Comparison of ENCODE assay signal across 7 mouse cellular contexts in genomic region chr15:89173906-89174214, GRCm38 (mm10). TPM values are rescaled to one million over a fixed set of nuclear protein-coding genes. Genes with fewer than 3 reads are reported as not detected.
A peak's percentile ranks its signal among the peaks of the same experiment; 100 is the strongest.
DNase-seq lines count a peak whose midpoint lies in the region; ATAC-seq and TF ChIP-seq lines count a peak whose summit lies in the region.

No protein-coding gene starts in this region.

- peak; percentile 83 for DNase-seq in MN1 (ENCODE audit: low spot score)
- DNase-seq in forebrain, embryonic 11.5 days (ENCODE audit: low spot score) = peak; percentile 78
- peak; percentile 69 for DNase-seq in heart, postnatal 4 days
- peak; percentile 77 for DNase-seq in limb, embryonic 11.5 days (ENCODE audit: low spot score)
- DNase-seq in mesoderm, embryonic 11.5 days (ENCODE audit: low read depth, low spot score) = peak; percentile 75
- peak; percentile 63 for DNase-seq in urinary bladder, postnatal 25 days (ENCODE audit: low spot score)

- WGBS in bone marrow, adult 2 months = 10% methylated on average over 15 of the region's 15 CpGs
- 1% methylated on average over 15 of the region's 15 CpGs for WGBS in forebrain, embryonic 11.5 days
- WGBS in limb, embryonic 11.5 days = 1% methylated on average over 15 of the region's 15 CpGs

- no peaks in the 10 kb centered on the region for H3K36me3 ChIP-seq in forebrain, embryonic 11.5 days (ENCODE audit: control insufficient read depth, insufficient read depth, low read length)
- H3K36me3 ChIP-seq in limb, embryonic 11.5 days (ENCODE audit: control insufficient read depth, insufficient read depth, low read length) = peaks cover 3% of the 10 kb centered on the region; the same call in 1 of the 2 replicates

- H3K27me3 ChIP-seq in forebrain, embryonic 11.5 days (ENCODE audit: control insufficient read depth, insufficient read depth, low read length) = no peaks in the 10 kb centered on the region
- H3K27me3 ChIP-seq in limb, embryonic 11.5 days (ENCODE audit: control insufficient read depth, insufficient read depth, low read length) = no peaks in the 10 kb centered on the region

- peak overlapping the region; percentile 99 for H3K4me2 ChIP-seq in forebrain, embryonic 11.5 days (ENCODE audit: low read depth, low read length, severe bottlenecking)
- peak overlapping the region; percentile 100 for H3K4me2 ChIP-seq in limb, embryonic 11.5 days (ENCODE audit: low read depth, severe bottlenecking)

- peaks cover 3% of the 10 kb centered on the region for H3K4me1 ChIP-seq in bone marrow, adult 2 months (ENCODE audit: control insufficient read depth, insufficient read depth, low read length)
- peaks cover 60% of the 10 kb centered on the region for H3K4me1 ChIP-seq in forebrain, embryonic 11.5 days (replicated peaks; ENCODE audit: control insufficient read depth, insufficient read depth, low read length)
- H3K4me1 ChIP-seq in limb, embryonic 11.5 days (ENCODE audit: control insufficient read depth, insufficient read depth, low read length) = peaks cover 68% of the 10 kb centered on the region

- H3K9ac ChIP-seq in forebrain, embryonic 11.5 days (ENCODE audit: low read length) = peak overlapping the region; percentile 59
- peak overlapping the region; percentile 67; the same call in 1 of the 2 replicates for H3K9ac ChIP-seq in limb, embryonic 11.5 days (ENCODE audit: low read length)

- no peak for TF ChIP-seq CTCF in bone marrow, adult 2 months (IDR thresholded peaks at IDR 0.05; ENCODE audit: control insufficient read depth, insufficient read depth, low read length)

- H3K9me3 ChIP-seq in forebrain, embryonic 11.5 days (ENCODE audit: control insufficient read depth, low read length) = no peaks in the 10 kb centered on the region
- H3K9me3 ChIP-seq in limb, embryonic 11.5 days (ENCODE audit: control insufficient read depth, low read length) = no peaks in the 10 kb centered on the region

- ATAC-seq in forebrain, embryonic 11.5 days (replicated peaks; ENCODE audit: low FRiP score) = peak; percentile 37; the same call in 1 of the 2 replicates
- 0 out of 2 replicates have a peak, but pooled peaks have one; percentile 49 for ATAC-seq in limb, embryonic 11.5 days (ENCODE audit: insufficient number of reproducible peaks, low FRiP score, low TSS enrichment, low read depth)

- peak overlapping the region; percentile 46 for H3K4me3 ChIP-seq in bone marrow, adult 2 months (replicated peaks; ENCODE audit: control insufficient read depth, low read depth, low read length)
- H3K4me3 ChIP-seq in forebrain, embryonic 11.5 days (ENCODE audit: low read depth, low read length) = peak overlapping the region; percentile 49
- peak overlapping the region; percentile 50 for H3K4me3 ChIP-seq in limb, embryonic 11.5 days (ENCODE audit: low read depth, low read length)

- H3K27ac ChIP-seq in bone marrow, adult 2 months (ENCODE audit: control insufficient read depth, insufficient read depth, low read depth, low read length, poor library complexity) = no peak overlapping the region
- no peak overlapping the region for H3K27ac ChIP-seq in forebrain, embryonic 11.5 days (ENCODE audit: low read depth, low read length)
- H3K27ac ChIP-seq in limb, embryonic 11.5 days (replicated peaks; ENCODE audit: low read depth, low read length) = no peak overlapping the region

- no peak for TF ChIP-seq POLR2A in bone marrow, adult 2 months (IDR thresholded peaks at IDR 0.05; ENCODE audit: borderline replicate concordance, control insufficient read depth, low read depth, low read length)

RNA-seq across cellular contexts. Expression of gene Plxnb2, which starts 6.7 kb away (rescaled TPM):
- 11.1 and 30.9 TPM in 2 replicates for polyA plus RNA-seq in bone marrow, adult 2 months (2011; ENCODE audit: insufficient read depth, insufficient read length, low replicate concordance, missing spikeins)
- polyA plus RNA-seq in forebrain, embryonic 11.5 days (2014; fragmentation: Nextera tagmentation; extraction: Ambion mirVana) = 162 and 176 TPM in 2 replicates
- 100 to 1,000 TPM; 132 to 137 TPM for total RNA-seq in heart, postnatal 4 days (2021)
- polyA plus RNA-seq in limb, embryonic 11.5 days (2014; fragmentation: Nextera tagmentation; extraction: Ambion mirVana) = 122 and 125 TPM in 2 replicates

RNA-seq across cellular contexts. Expression of gene Dennd6b, which starts 22.4 kb away (rescaled TPM):
- 8.1 and 13.6 TPM in 2 replicates for polyA plus RNA-seq in bone marrow, adult 2 months (2011; ENCODE audit: insufficient read depth, insufficient read length, low replicate concordance, missing spikeins)
- polyA plus RNA-seq in forebrain, embryonic 11.5 days (2014; fragmentation: Nextera tagmentation; extraction: Ambion mirVana) = 26.7 and 27.5 TPM in 2 replicates
- total RNA-seq in heart, postnatal 4 days (2021) = 10 to 100 TPM in 1 of 2 experiments, 1 to 10 TPM in 1; 8.7 to 10.3 TPM
- polyA plus RNA-seq in limb, embryonic 11.5 days (2014; fragmentation: Nextera tagmentation; extraction: Ambion mirVana) = 19.4 and 19.8 TPM in 2 replicates

RNA-seq across cellular contexts. Expression of gene Mapk11, which starts 24.4 kb away (rescaled TPM):
- polyA plus RNA-seq in bone marrow, adult 2 months (2011; ENCODE audit: insufficient read depth, insufficient read length, low replicate concordance, missing spikeins) = 5.7 and 7.6 TPM in 2 replicates
- polyA plus RNA-seq in forebrain, embryonic 11.5 days (2014; fragmentation: Nextera tagmentation; extraction: Ambion mirVana) = 43.2 and 47.6 TPM in 2 replicates
- 1 to 10 TPM; 4.1 to 5.4 TPM for total RNA-seq in heart, postnatal 4 days (2021)
- polyA plus RNA-seq in limb, embryonic 11.5 days (2014; fragmentation: Nextera tagmentation; extraction: Ambion mirVana) = 15.3 and 16.6 TPM in 2 replicates

RNA-seq across cellular contexts. Expression of gene Mapk12, which starts 33.4 kb away (rescaled TPM):
- 6.1 and 14.6 TPM in 2 replicates for polyA plus RNA-seq in bone marrow, adult 2 months (2011; ENCODE audit: insufficient read depth, insufficient read length, low replicate concordance, missing spikeins)
- polyA plus RNA-seq in forebrain, embryonic 11.5 days (2014; fragmentation: Nextera tagmentation; extraction: Ambion mirVana) = 26.9 and 29.8 TPM in 2 replicates
- 10 to 100 TPM; 28.8 to 28.9 TPM for total RNA-seq in heart, postnatal 4 days (2021)
- 14.3 and 15.2 TPM in 2 replicates for polyA plus RNA-seq in limb, embryonic 11.5 days (2014; fragmentation: Nextera tagmentation; extraction: Ambion mirVana)

RNA-seq across cellular contexts. Expression of gene Ppp6r2, which starts 37.5 kb away (rescaled TPM):
- polyA plus RNA-seq in bone marrow, adult 2 months (2011; ENCODE audit: insufficient read depth, insufficient read length, low replicate concordance, missing spikeins) = 42.6 and 54.0 TPM in 2 replicates
- 45.1 and 49.2 TPM in 2 replicates for polyA plus RNA-seq in forebrain, embryonic 11.5 days (2014; fragmentation: Nextera tagmentation; extraction: Ambion mirVana)
- total RNA-seq in heart, postnatal 4 days (2021) = 10 to 100 TPM; 51.4 to 54.7 TPM
- 22.7 and 23.4 TPM in 2 replicates for polyA plus RNA-seq in limb, embryonic 11.5 days (2014; fragmentation: Nextera tagmentation; extraction: Ambion mirVana)
